Mouse (Mus musculus) embryo, embryonic 11 days (tissue): ENCODE results near the gene Glt28d2.

Source experiments
- DNase-seq: peaks from one replicate; pipeline ENCODE4 v3.0.0-alpha.2; 2015

Gene Glt28d2

DNA sequence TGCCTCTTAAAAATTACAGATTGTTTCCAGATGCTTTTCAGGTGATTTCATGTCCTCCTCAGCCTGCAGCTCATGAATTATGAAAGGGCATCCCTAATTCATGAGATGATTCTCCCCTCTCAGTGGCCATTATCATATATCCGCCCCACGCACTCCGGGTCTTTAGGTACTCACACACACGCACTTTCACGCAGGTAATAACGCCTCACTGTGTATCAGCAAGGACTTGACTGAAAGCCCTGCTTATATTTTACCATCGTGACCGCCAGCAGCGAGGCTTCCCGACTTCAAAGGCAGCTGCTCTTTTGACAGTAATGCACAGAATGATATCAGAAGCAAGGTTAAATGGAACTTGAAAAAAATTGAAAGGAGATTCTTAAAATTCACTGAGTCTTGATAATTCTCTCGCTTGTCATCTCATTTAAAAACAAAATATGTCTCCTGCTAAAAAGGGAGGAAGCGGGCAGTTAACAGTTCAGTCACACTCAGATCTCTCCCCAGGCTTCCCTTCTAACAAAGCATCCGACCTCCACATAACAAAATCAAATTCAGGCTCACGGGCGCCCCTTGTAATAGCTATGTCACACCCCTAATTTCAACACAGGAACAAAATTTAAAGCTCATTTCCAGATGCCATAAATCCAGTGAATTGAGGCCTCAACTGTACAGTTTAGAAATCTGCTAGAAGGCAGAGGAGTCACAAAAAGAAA lies 66.3 kb downstream of the Glt28d2 start:
- no peak for DNase-seq
